Mouse (Mus musculus) forebrain, embryonic 11.5 days (tissue): ENCODE results near the gene Wdr82. TPM values are rescaled to one million over a fixed set of nuclear protein-coding genes. Genes with fewer than 3 reads are reported as not detected.

Experiments
- ATAC-seq: fragments of 200-750 bp; cut with Nextera tagmentation; replicated peaks from 2 replicates; pipeline ENCODE4 v1.8.0; 2017; ENCODE audit warnings: moderate TSS enrichment; ENCODE audit not compliant: low FRiP score
- DNase-seq: peaks from one replicate; pipeline ENCODE4 v3.0.0-alpha.2; 2017; ENCODE audit warnings: low spot score
- H3K27ac ChIP-seq: fragments of 300-500 bp; sonication (generic); 2 replicates; pipeline ENCODE4 v1.5.1; 2014; ENCODE audit warnings: low read depth, low read length
- H3K27me3 ChIP-seq: fragments of 300-500 bp; sonication (generic); 2 replicates; pipeline ENCODE4 v1.6.1; 2014; ENCODE audit warnings: mild to moderate bottlenecking, low read length, mixed read lengths; ENCODE audit not compliant: control insufficient read depth, insufficient read depth
- H3K36me3 ChIP-seq: fragments of 300-500 bp; sonication (generic); 2 replicates; pipeline ENCODE4 v1.6.1; 2014; ENCODE audit warnings: mild to moderate bottlenecking, low read length, moderate library complexity, mixed read lengths; ENCODE audit not compliant: control insufficient read depth, insufficient read depth
- H3K4me1 ChIP-seq: fragments of 300-500 bp; sonication (generic); replicated peaks from 2 replicates; pipeline ENCODE4 v1.6.1; 2014; ENCODE audit warnings: low read length, mixed read lengths; ENCODE audit not compliant: control insufficient read depth, insufficient read depth
- H3K4me2 ChIP-seq: fragments of 300-500 bp; sonication (generic); 2 replicates; pipeline ENCODE4 v1.6.1; 2014; ENCODE audit warnings: low read depth, mild to moderate bottlenecking, low read length, moderate library complexity, mixed read lengths; ENCODE audit not compliant: severe bottlenecking
- H3K4me3 ChIP-seq: fragments of 300-500 bp; sonication (generic); 2 replicates; pipeline ENCODE4 v1.5.1; 2014; ENCODE audit warnings: low read depth, low read length
- H3K9ac ChIP-seq: fragments of 300-500 bp; sonication (generic); 2 replicates; pipeline ENCODE4 v1.6.1; 2014; ENCODE audit warnings: low read length
- H3K9me3 ChIP-seq: fragments of 300-500 bp; sonication (generic); 2 replicates; pipeline ENCODE4 v1.6.1; 2016; ENCODE audit warnings: low read length, mixed read lengths; ENCODE audit not compliant: control insufficient read depth
- WGBS: fragments of 180-500 bp; shearing (Covaris S2); extraction: QIAGEN DNeasy Blood & Tissue Kit; methylation state at CpG from one replicate; pipeline ENCODE4 v1.1.7; 2014; 5-methylcytosine and 5-hydroxymethylcytosine counted together
- microRNA counts: library from miRNA; unstranded; fragments of <30 nt; microRNA quantifications from one replicate; lab custom pipeline; 2015
- microRNA-seq: library from miRNA; unstranded; fragments of <30 nt; microRNA quantifications from one replicate; pipeline ENCODE4, GENCODE M21; 2016; ENCODE audit not compliant: insufficient number of aligned reads
- polyA plus RNA-seq: library from polyadenylated mRNA; unstranded; fragments of >200 nt; fragmentation: Nextera tagmentation; extraction: Ambion mirVana; gene quantifications from 2 replicates; pipeline ENCODE4 v1.2.1, GENCODE M21; 2014

Gene Wdr82
- polyA plus RNA-seq, 1 experiment from 2014 or later: 34.6 TPM

- 83% methylated on average over 6 of the region's 6 CpGs for WGBS
- no peak overlapping the region for H3K4me2 ChIP-seq
- DNase-seq: no peak
- H3K27ac ChIP-seq: no peak overlapping the region
- no peaks in the 10 kb centered on the region for H3K4me1 ChIP-seq
- no peak overlapping the region for H3K4me3 ChIP-seq
- H3K36me3 ChIP-seq: peaks cover 6% of the 10 kb centered on the region; the same call in 1 of the 2 replicates
- ATAC-seq: no peak
- H3K9ac ChIP-seq: no peak overlapping the region
- no peaks in the 10 kb centered on the region for H3K27me3 ChIP-seq
- no peaks in the 10 kb centered on the region for H3K9me3 ChIP-seq
These were observed 63.2 kb downstream of the Wdr82 start for GRCm38 (mm10) chr9:106233953-106234352.

- Histone ChIP-seq H3K27ac (no peak overlapping the region), H3K4me2 (no peak overlapping the region), H3K9me3 (no peaks in the 10 kb centered on the region), H3K4me1 (no peaks in the 10 kb centered on the region), H3K4me3 (no peak overlapping the region), H3K9ac (no peak overlapping the region), H3K27me3 (no peaks in the 10 kb centered on the region), H3K36me3 (peaks cover 9% of the 10 kb centered on the region; the same call in 1 of the 2 replicates)
- no peak for ATAC-seq
- no peak for DNase-seq
- WGBS: 92% methylated on average over 23 of the region's 23 CpGs
These were observed 64.6 kb downstream of the Wdr82 start for GRCm38 (mm10) chr9:106235194-106235830.

GRCm38 (mm10) chr9:106236156-106236817, 65.6 kb downstream of the Wdr82 start:
- H3K9ac ChIP-seq: no peak overlapping the region
- H3K4me3 ChIP-seq: no peak overlapping the region
- H3K9me3 ChIP-seq: no peaks in the 10 kb centered on the region
- no peaks in the 10 kb centered on the region for H3K27me3 ChIP-seq
- 89% methylated on average over 23 of the region's 23 CpGs for WGBS
- ATAC-seq (no peak), DNase-seq (no peak)
- H3K27ac ChIP-seq: no peak overlapping the region
- no peaks in the 10 kb centered on the region for H3K4me1 ChIP-seq
- no peak overlapping the region for H3K4me2 ChIP-seq
- peaks cover 9% of the 10 kb centered on the region; the same call in 1 of the 2 replicates for H3K36me3 ChIP-seq

GRCm38 (mm10) chr9:106236818-106237211, 66.1 kb downstream of the Wdr82 start:
- Histone ChIP-seq H3K27me3 (no peaks in the 10 kb centered on the region), H3K9me3 (no peaks in the 10 kb centered on the region), H3K4me1 (no peaks in the 10 kb centered on the region), H3K4me2 (no peak overlapping the region), H3K4me3 (no peak overlapping the region), H3K27ac (no peak overlapping the region), H3K36me3 (peaks cover 9% of the 10 kb centered on the region; the same call in 1 of the 2 replicates), H3K9ac (no peak overlapping the region)
- no peak for ATAC-seq
- WGBS: 80% methylated on average over 3 of the region's 3 CpGs
- DNase-seq: no peak

- Histone ChIP-seq H3K36me3 (peaks cover 11% of the 10 kb centered on the region), H3K9me3 (no peaks in the 10 kb centered on the region)
- ATAC-seq: no peak
These were observed 66.7 kb downstream of the Wdr82 start for GRCm38 (mm10) chr9:106237401-106237800.

GRCm38 (mm10) chr9:106237878-106238277, 67.2 kb downstream of the Wdr82 start:
- H3K4me1 ChIP-seq: no peaks in the 10 kb centered on the region
- no peak overlapping the region for H3K27ac ChIP-seq
- no peaks in the 10 kb centered on the region for H3K27me3 ChIP-seq
- ATAC-seq (no peak), DNase-seq (no peak)
- H3K9me3 ChIP-seq: no peaks in the 10 kb centered on the region
- H3K36me3 ChIP-seq: peaks cover 11% of the 10 kb centered on the region
- no peak overlapping the region for H3K9ac ChIP-seq
- no peak overlapping the region for H3K4me2 ChIP-seq
- 94% methylated on average over 10 of the region's 10 CpGs for WGBS
- H3K4me3 ChIP-seq: no peak overlapping the region

More at GRCm38 (mm10) chr9:106237401-106237800, 66.7 kb downstream of the Wdr82 start:
- no peak for DNase-seq
- Histone ChIP-seq H3K9ac (no peak overlapping the region), H3K27me3 (no peaks in the 10 kb centered on the region), H3K4me1 (no peaks in the 10 kb centered on the region), H3K27ac (no peak overlapping the region), H3K4me3 (no peak overlapping the region), H3K4me2 (no peak overlapping the region)
- WGBS: 89% methylated on average over 8 of the region's 8 CpGs

MicroRNAs encoded within 50 kb of the gene (microRNA counts, 519-probe panel; counts per million panel counts)
- microRNA mmu-let-7g (lab: Ali Mortazavi, UCI): 6,291 counts per million, percentile 84 among the panel's probes with 10 or more counts

Small RNA genes lying within 50 kb of the gene (microRNA-seq; reads per million reads assigned to microRNA genes)
- gene Mir135a-1 (419 reads per million, percentile 56 among the genes with 10 or more reads in this experiment), gene Mirlet7g (19,376 reads per million, percentile 97 among the genes with 10 or more reads in this experiment)

Other genes starting within 250 kb of the Wdr82 start
- gene Col6a5, start 210.3 kb upstream of the Wdr82 start, polyA plus RNA-seq: not detected in 2 replicates
- gene Col6a4, start 74.1 kb upstream of the Wdr82 start, polyA plus RNA-seq: 0.32 and 0.53 TPM in 2 replicates
- 9.8 and 10.2 TPM in 2 replicates for gene Glyctk, start 12.8 kb upstream of the Wdr82 start, polyA plus RNA-seq
- 37.5 and 40.9 TPM in 2 replicates for gene Ppm1m, start 28.8 kb downstream of the Wdr82 start, polyA plus RNA-seq
- gene Twf2, start 32.2 kb downstream of the Wdr82 start, polyA plus RNA-seq: 61.3 and 65.5 TPM in 2 replicates
- gene Tlr9, start 51.7 kb downstream of the Wdr82 start, polyA plus RNA-seq: not detected in 2 replicates
- 81.9 and 89.2 TPM in 2 replicates for gene Alas1, start 77.7 kb downstream of the Wdr82 start, polyA plus RNA-seq
- gene Poc1a, start 110.1 kb downstream of the Wdr82 start, polyA plus RNA-seq: 32.5 and 34.9 TPM in 2 replicates
- gene Dusp7, start 197.7 kb downstream of the Wdr82 start, polyA plus RNA-seq: 26.8 and 27.6 TPM in 2 replicates